Mouse (Mus musculus): ENCODE results near the gene Gm3629. TPM values are rescaled to one million over a fixed set of nuclear protein-coding genes. Genes with fewer than 3 reads are reported as not detected.
"Not testable (repeated sequence)": the region's sequence is repeated elsewhere in the genome, so short reads cannot be mapped to it uniquely, and the experiment has no call there.

The Gm3629 gene
- total RNA-seq (2014; rRNA removed) (0.18 TPM in 1 of 2 replicates, not detected in the other), polyA plus RNA-seq (2015; fragmentation: Nextera tagmentation; extraction: Ambion mirVana) (0.55 and 1.8 TPM in 2 replicates)

DNA sequence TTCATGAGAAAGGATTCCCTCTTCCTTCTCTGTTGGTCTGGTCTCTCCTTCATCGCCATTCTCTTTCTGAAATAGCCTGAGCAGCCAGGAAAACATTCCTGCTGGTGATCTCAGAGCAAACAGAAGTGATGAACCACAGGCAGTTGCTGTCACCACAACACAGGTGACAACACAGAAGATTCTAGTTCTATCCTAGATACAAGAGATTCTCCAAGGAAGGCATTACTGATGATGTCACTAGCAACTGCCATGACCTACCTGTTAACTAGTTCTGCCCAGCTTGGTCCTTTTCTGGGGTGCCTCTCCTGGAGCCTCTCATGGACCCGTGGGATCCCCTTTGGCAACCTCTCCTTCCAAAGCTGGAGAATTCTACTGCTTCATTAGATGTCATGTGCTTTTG is at the start of gene Gm3629:
Gm3629 (minus strand) TSS at position 101 of the 400 bp plus-strand sequence.
- ATAC-seq; H3K27me3 ChIP-seq (ENCODE audit: insufficient read depth, low read length); H3K36me3 ChIP-seq (ENCODE audit: insufficient read depth, low read length); H3K4me1 ChIP-seq (ENCODE audit: insufficient read depth, low read length); H3K27ac ChIP-seq; DNase-seq (ENCODE audit: low spot score); H3K9ac ChIP-seq (replicated peaks; ENCODE audit: low read length); H3K9me3 ChIP-seq (ENCODE audit: low read length); H3K4me3 ChIP-seq (ENCODE audit: low read length); H3K4me2 ChIP-seq (ENCODE audit: low read depth, low read length): not testable (repeated sequence)
- WGBS, result 33% methylated on average over 1 of the region's 2 CpGs

DNA sequence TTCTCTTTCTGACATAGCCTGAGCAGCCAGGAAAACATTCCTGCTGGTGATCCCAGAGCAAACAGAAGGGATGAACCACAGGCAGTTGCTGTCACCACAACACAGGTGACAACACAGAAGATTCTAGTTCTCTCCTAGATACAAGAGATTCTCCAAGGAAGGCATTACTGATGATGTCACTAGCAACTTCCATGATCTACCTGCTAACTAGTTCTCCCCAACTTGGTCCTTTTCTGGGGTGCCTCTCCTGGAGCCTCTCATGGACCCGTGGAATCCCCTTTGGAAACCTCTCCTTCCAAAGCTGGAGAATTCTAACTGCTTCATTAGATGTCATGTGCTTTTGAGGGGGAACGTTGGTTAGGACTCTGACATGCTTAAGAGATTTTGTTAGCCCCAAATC is 31.9 kb upstream of the Gm3629 start, which contains the start of gene Gm3460:
Gm3460 (minus strand) TSS at position 101 of the 400 bp plus-strand sequence.
- H3K4me3 ChIP-seq (ENCODE audit: low read length); H3K9ac ChIP-seq (replicated peaks; ENCODE audit: low read length); H3K36me3 ChIP-seq (ENCODE audit: insufficient read depth, low read length); H3K27me3 ChIP-seq (ENCODE audit: insufficient read depth, low read length); H3K4me1 ChIP-seq (ENCODE audit: insufficient read depth, low read length); H3K4me2 ChIP-seq (ENCODE audit: low read depth, low read length); DNase-seq (ENCODE audit: low spot score); H3K9me3 ChIP-seq (ENCODE audit: low read length); H3K27ac ChIP-seq; ATAC-seq: not testable (repeated sequence)
- WGBS, result 90% methylated on average over 1 of the region's 2 CpGs

DNA sequence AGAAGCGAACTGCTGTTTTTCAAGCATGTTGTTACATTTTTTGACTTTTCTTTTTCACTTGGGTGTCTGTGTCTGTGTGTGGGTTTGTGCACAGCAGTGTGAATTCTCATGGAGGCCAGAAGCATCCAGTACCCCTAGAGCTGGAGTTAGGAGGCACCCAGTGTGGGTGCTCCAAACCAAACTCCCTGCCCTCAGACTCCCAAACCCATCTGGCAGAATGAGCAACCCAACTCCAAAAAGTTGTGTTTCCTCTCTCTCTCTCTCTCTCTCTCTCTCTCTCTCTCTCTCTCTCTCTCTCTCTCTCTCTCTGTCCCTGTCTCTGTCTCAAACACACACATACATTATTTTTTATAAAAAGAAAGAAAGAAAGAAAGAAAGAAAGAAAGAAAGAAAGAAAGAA is 16.0 kb upstream of the Gm3629 start:
- not testable (repeated sequence) for H3K27ac ChIP-seq; H3K27me3 ChIP-seq (ENCODE audit: insufficient read depth, low read length); H3K36me3 ChIP-seq (ENCODE audit: insufficient read depth, low read length); H3K9ac ChIP-seq (replicated peaks; ENCODE audit: low read length); ATAC-seq; H3K4me2 ChIP-seq (ENCODE audit: low read depth, low read length); H3K9me3 ChIP-seq (ENCODE audit: low read length); H3K4me3 ChIP-seq (ENCODE audit: low read length); H3K4me1 ChIP-seq (ENCODE audit: insufficient read depth, low read length); DNase-seq (ENCODE audit: low spot score)
- WGBS, result no CpG with 5 or more reads among the region's 1 CpGs

DNA sequence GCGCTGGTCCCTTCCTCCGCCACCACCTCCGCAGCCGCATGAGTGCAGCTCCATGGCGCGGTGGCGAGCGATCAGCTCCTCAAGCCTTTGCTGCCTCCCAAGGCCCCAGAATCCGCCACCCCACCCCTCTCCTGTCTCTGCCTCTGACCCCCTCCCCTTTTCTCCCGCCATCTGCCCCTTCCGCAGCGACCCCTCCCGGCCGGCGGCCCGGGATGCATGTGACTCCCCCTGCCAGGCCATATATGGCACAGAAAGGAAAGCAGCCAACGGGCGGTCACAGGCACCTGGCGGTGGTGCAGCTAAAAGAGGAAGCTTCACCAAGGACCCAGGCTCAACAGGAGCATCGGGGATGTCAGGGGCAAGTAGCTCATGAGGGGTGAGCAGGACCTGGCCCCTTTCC is 14.6 kb upstream of the Gm3629 start:
- not testable (repeated sequence) for H3K27ac ChIP-seq; H3K27me3 ChIP-seq (ENCODE audit: insufficient read depth, low read length); H3K9me3 ChIP-seq (ENCODE audit: low read length); ATAC-seq; H3K4me1 ChIP-seq (ENCODE audit: insufficient read depth, low read length); H3K36me3 ChIP-seq (ENCODE audit: insufficient read depth, low read length); H3K9ac ChIP-seq (replicated peaks; ENCODE audit: low read length)
- DNase-seq (ENCODE audit: low spot score), result peak; percentile 69
- TF ChIP-seq CTCF (IDR thresholded peaks at IDR 0.05; ENCODE audit: low read depth), result peak; percentile 62
- Histone ChIP-seq H3K4me3 (ENCODE audit: low read length) (peak overlapping the region; percentile 30), H3K4me2 (ENCODE audit: low read depth, low read length) (peak overlapping the region; percentile 51)
- 0% methylated on average over 11 of the region's 20 CpGs for WGBS

DNA sequence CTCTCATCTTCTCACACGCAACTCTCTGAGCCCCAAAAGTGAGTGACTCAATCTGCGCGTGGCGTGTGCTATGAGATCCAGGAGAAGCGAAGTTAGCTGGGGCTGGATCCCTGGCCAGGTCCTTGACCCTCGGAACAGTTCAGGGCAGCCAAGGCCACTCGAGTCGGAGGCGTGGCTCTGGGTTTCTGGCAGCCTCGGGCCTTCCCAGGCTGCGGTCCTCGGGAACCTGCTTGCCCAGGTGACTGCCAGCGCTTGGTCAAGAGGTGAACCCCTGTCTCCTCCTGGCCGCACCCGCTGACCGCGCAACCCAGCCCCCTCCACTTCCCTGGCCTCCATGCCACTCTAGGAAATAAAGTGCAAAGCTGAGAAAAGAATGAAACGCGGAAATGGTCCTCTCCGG is 14.1 kb upstream of the Gm3629 start:
- H3K4me1 ChIP-seq (ENCODE audit: insufficient read depth, low read length); H3K27ac ChIP-seq; H3K9me3 ChIP-seq (ENCODE audit: low read length); ATAC-seq; H3K36me3 ChIP-seq (ENCODE audit: insufficient read depth, low read length); H3K27me3 ChIP-seq (ENCODE audit: insufficient read depth, low read length); H3K9ac ChIP-seq (replicated peaks; ENCODE audit: low read length): not testable (repeated sequence)
- Histone ChIP-seq H3K4me2 (ENCODE audit: low read depth, low read length) (peak overlapping the region; percentile 51), H3K4me3 (ENCODE audit: low read length) (peak overlapping the region; percentile 30)
- peak; percentile 1 for DNase-seq (ENCODE audit: low spot score)
- WGBS, result 4% methylated on average over 18 of the region's 20 CpGs

DNA sequence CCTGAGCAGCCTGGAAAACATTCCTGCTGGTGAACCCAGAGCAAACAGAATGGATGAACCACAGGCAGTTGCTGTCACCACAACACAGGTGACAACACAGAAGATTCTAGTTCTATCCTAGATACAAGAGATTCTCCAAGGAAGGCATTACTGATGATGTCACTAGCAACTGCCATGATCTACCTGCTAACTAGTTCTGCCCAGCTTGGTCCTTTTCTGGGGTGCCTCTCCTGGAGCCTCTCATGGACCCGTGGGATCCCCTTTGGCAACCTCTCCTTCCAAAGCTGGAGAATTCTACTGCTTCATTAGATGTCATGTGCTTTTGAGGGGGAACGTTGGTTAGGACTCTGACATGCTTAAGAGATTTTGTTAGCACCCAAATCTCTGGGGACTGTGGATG is 53.2 kb downstream of the Gm3629 start, which contains the start of gene Gm8356:
Gm8356 (minus strand) TSS at position 101 of the 400 bp plus-strand sequence.
- H3K9ac ChIP-seq (replicated peaks; ENCODE audit: low read length); H3K27ac ChIP-seq; H3K4me1 ChIP-seq (ENCODE audit: insufficient read depth, low read length); H3K9me3 ChIP-seq (ENCODE audit: low read length); ATAC-seq; H3K4me2 ChIP-seq (ENCODE audit: low read depth, low read length); H3K36me3 ChIP-seq (ENCODE audit: insufficient read depth, low read length); DNase-seq (ENCODE audit: low spot score); H3K4me3 ChIP-seq (ENCODE audit: low read length); H3K27me3 ChIP-seq (ENCODE audit: insufficient read depth, low read length): not testable (repeated sequence)
- 100% methylated on average over 1 of the region's 2 CpGs for WGBS

Other genes with a start within 250 kb of the Gm3629 start
- gene Gm3618, start 246.9 kb downstream of the Gm3629 start, total RNA-seq (2014; rRNA removed), result not detected in 2 replicates
- not detected in 2 replicates for gene Gm3618, start 246.9 kb downstream of the Gm3629 start, polyA plus RNA-seq (2015; fragmentation: Nextera tagmentation; extraction: Ambion mirVana)
- not detected in 2 replicates for gene Gm16440, start 200.3 kb downstream of the Gm3629 start, total RNA-seq (2014; rRNA removed)
- gene Gm16440, start 200.3 kb downstream of the Gm3629 start, polyA plus RNA-seq (2015; fragmentation: Nextera tagmentation; extraction: Ambion mirVana), result 0.19 TPM in 1 of 2 replicates, not detected in the other
- 3.5 and 9.5 TPM in 2 replicates for gene Gm3591, start 178.1 kb downstream of the Gm3629 start, total RNA-seq (2014; rRNA removed)
- 4.5 and 5.2 TPM in 2 replicates for gene Gm3591, start 178.1 kb downstream of the Gm3629 start, polyA plus RNA-seq (2015; fragmentation: Nextera tagmentation; extraction: Ambion mirVana)
- not detected in 2 replicates for gene Gm3594, start 146.0 kb downstream of the Gm3629 start, total RNA-seq (2014; rRNA removed)
- not detected in 2 replicates for gene Gm3594, start 146.0 kb downstream of the Gm3629 start, polyA plus RNA-seq (2015; fragmentation: Nextera tagmentation; extraction: Ambion mirVana)
- gene Gm8356, start 53.3 kb downstream of the Gm3629 start, total RNA-seq (2014; rRNA removed), result not detected in 2 replicates
- not detected in 2 replicates for gene Gm8356, start 53.3 kb downstream of the Gm3629 start, polyA plus RNA-seq (2015; fragmentation: Nextera tagmentation; extraction: Ambion mirVana)
- not detected in 2 replicates for gene Gm3460, start 31.8 kb upstream of the Gm3629 start, total RNA-seq (2014; rRNA removed)
- gene Gm3460, start 31.8 kb upstream of the Gm3629 start, polyA plus RNA-seq (2015; fragmentation: Nextera tagmentation; extraction: Ambion mirVana), result 0.45 TPM in 1 of 2 replicates, not detected in the other
- not detected in 2 replicates for gene Gm10251, start 93.6 kb upstream of the Gm3629 start, total RNA-seq (2014; rRNA removed)
- not detected in 2 replicates for gene Gm10251, start 93.6 kb upstream of the Gm3629 start, polyA plus RNA-seq (2015; fragmentation: Nextera tagmentation; extraction: Ambion mirVana)
- gene Gm8050, start 129.6 kb upstream of the Gm3629 start, total RNA-seq (2014; rRNA removed), result not detected in 2 replicates
- gene Gm8050, start 129.6 kb upstream of the Gm3629 start, polyA plus RNA-seq (2015; fragmentation: Nextera tagmentation; extraction: Ambion mirVana), result not detected in 2 replicates
- 6.0 and 9.5 TPM in 2 replicates for gene Gm3636, start 151.7 kb upstream of the Gm3629 start, total RNA-seq (2014; rRNA removed)
- gene Gm3636, start 151.7 kb upstream of the Gm3629 start, polyA plus RNA-seq (2015; fragmentation: Nextera tagmentation; extraction: Ambion mirVana), result 12.5 and 13.4 TPM in 2 replicates
- gene Gm8362, start 183.8 kb upstream of the Gm3629 start, total RNA-seq (2014; rRNA removed), result not detected in 2 replicates
- gene Gm8362, start 183.8 kb upstream of the Gm3629 start, polyA plus RNA-seq (2015; fragmentation: Nextera tagmentation; extraction: Ambion mirVana), result not detected in 2 replicates
- gene Gm3642, start 249.7 kb upstream of the Gm3629 start, total RNA-seq (2014; rRNA removed), result not detected in 2 replicates
- gene Gm3642, start 249.7 kb upstream of the Gm3629 start, polyA plus RNA-seq (2015; fragmentation: Nextera tagmentation; extraction: Ambion mirVana), result not detected in 2 replicates